Mouse (Mus musculus) bone marrow macrophage, adult 2 months (primary cell): Measurements from ENCODE around the gene Dnm1.

Experiments
- CTCF ChIP-seq: IDR thresholded peaks from 2 replicates; pipeline ENCODE4 v1.5.1; 2012; ENCODE audit warnings: low read depth, mild to moderate bottlenecking, low read length, moderate library complexity
- POLR2A ChIP-seq: IDR thresholded peaks from 2 replicates; pipeline ENCODE4 v1.6.1; 2012; ENCODE audit warnings: mild to moderate bottlenecking, low read depth, low read length, borderline replicate concordance

GRCm38 (mm10) chr2:32308870-32309568, 44.1 kb downstream of the Dnm1 start:
- TF ChIP-seq CTCF (no peak), POLR2A (no peak)
